Mouse (Mus musculus) natural killer cell, adult 2 months (primary cell): ENCODE measurements around the gene Slc11a1.

Experiments used
- DNase-seq, 2 experiments: peaks; one replicate each; pipeline ENCODE4 v3.0.0; 2022; ENCODE audit warnings: low spot score in 2 of 2

Gene Slc11a1

DNA sequence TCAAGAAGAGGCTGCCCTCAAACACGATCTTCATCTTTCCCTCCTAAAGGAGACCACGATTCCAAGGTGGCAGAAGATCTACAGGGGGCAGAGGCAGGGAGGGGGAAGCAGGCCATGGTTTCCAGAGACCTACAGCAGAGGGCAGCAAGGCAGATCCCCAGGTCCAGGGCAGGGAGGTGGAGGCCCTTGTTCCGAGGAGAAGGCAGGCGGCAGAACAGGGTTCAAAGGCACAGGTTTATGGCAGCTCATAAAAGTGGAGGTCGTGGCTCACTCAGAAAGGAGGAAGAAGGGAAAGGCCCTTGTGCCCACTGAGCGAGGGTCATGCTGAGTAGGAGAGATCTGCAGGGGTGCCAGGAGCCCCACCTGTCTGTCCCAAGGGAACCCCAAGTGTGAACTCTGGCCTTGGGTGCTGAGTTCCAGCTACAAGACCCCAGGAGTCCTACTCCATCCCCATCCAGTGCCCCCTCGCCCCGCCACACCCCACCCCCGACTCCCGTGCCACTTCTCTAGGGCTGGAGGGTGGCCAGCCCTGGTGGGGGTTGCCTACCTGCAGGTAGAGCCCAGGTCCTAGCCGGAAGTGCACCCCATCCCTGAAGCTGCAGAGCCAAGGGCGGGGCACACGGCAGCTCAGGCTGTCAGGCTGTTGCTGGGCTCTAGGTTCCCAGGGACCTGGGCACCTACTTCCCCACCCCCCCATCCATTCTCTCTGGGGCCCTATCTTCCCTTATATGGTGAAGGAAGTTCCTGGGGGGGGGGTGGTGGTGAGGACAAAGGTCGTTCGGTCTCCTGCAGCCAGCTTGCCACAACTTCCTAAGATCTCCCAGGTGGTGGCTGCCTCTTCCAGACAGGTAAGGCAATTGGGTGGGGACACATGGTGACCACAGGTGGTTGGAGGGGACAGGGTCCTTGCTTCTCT lies 33.9 kb downstream of the Slc11a1 start, which contains the start of gene Vil1:
TSS of gene Vil1 (plus strand) at position 788 of the 916 bp plus-strand sequence.
- no peak for DNase-seq

DNA sequence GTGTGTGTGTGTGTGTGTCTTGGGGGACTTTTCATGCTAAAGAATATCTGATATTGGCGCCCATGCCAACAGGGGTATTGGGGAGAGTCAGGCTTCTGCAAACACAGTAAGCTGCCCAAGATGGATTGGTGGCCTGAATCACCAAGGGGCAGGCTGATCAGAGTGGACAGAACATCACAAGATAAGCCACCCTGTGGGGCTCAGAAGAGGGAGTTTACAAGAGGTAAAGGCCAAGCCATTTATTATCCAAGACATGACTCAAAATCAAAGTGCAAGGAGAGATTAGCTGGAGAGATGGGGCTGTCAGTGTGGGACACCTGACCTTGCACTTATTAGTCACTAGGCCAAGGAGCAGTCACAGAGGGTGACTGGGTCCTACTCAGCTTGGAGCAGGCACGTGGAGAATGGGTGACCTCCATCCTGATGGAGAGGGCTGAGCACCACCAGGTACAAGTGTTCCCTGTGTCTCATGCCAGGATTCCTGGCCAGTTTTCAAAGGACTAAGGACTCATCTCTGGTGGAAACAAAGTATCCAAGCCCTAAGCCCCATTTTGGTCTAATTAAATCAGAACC lies 36.8 kb downstream of the Slc11a1 start:
- no peak for DNase-seq

DNA sequence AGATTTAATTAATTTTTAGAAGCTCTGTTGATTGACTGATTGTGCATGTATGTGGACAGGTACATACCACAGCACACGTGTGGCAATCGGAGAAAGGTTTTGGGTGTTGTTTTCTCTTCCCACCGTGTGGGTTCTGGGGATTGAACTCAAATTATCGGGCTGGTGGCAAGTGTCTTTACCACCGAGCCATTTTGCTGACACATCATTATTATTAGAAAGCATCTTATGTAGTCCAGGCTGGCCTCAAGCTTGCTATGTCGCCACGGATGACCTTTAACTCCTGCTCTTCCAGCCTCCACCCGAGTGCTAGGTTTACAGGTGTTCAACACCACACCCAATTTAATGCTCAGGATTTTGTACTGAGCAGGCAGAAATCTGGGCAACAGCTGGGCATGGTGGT lies 37.7 kb downstream of the Slc11a1 start:
- no peak for DNase-seq

DNA sequence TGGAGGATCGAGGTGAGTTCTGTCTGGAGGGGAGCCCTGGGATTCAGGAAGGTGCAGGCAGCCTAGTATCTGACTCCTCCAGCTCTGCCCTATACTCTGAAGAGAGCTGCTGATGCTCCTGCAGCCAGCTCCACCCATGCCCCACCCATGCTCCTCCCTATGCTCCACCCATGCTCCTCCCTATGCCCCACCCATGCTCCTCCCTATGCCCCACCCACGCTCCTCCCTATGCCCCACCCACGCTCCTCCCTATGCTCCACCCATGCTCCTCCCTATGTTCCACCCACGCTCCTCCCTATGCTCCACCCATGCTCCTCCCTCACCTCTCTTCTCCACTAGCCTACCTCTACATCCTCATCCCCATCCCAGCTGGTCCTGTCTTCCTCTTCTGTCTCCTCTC lies 40.1 kb downstream of the Slc11a1 start:
- no peak for DNase-seq

DNA sequence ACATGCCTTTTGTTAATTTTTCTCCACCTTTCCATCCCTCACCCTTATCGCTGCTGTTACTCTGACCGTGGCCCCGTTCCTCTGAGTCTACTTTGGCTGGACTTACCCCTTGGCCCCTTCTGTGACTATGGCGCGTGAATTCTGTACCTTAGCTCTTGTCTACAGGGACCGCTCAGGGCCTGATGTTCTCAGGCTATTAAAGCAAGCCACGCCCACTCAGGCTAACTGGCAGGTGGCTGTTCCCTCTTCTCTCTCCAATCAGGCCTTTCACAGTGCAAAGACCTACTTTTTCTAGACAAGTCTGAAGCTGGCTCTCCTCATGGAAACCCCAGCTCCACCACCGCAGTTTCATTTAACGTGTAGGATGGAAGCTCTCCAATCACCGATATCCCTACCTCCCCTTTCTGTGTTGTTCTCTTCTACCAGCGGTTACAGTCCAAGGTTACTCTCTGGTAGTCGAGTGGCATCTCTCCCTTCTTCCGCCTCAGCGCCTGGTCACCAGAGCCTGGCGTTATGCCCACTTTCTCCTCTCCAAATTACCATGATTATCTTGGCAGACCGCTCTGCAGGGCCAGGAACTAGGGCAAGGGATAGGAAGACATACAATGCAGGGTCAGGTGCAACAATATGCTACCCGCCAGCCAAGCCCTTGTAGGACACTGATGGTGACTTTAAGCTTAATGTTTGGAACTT lies 43.9 kb downstream of the Slc11a1 start:
- DNase-seq = no peak

- DNase-seq = no peak
Measured at GRCm38 (mm10) chr1:74419440-74419794, 44.4 kb downstream of the Slc11a1 start.

- DNase-seq = no peak
Measured at GRCm38 (mm10) chr1:74423147-74423546, 48.2 kb downstream of the Slc11a1 start.

DNA sequence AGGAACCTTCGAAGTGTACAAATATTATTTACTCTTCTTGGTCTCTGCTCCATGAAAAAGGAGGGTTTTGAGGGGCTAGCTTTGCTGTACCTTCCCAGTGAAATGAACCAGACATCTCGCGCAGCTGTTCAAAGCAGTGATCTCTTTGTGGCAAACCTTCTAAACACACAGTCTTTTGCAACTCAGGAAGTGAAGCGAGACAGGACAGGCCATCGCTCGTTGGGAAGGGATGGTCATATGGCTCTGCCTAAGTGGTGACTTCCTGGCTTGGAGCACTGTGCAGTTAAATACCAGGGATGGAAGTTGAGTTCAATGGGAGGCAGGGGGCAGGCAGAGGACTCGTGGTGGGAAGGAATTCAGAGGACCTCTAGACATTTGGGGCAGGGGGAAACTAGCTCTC lies 50.9 kb downstream of the Slc11a1 start:
- no peak for DNase-seq

- DNase-seq = no peak
Measured at GRCm38 (mm10) chr1:74433220-74433619, 58.2 kb downstream of the Slc11a1 start.

- no peak for DNase-seq
Measured at GRCm38 (mm10) chr1:74434596-74434995, 59.6 kb downstream of the Slc11a1 start.

GRCm38 (mm10) chr1:74435563-74435962 lies 60.6 kb downstream of the Slc11a1 start:
- no peak for DNase-seq
